ENCODE assay signal across 8 mouse cellular contexts in the genomic region with DNA sequence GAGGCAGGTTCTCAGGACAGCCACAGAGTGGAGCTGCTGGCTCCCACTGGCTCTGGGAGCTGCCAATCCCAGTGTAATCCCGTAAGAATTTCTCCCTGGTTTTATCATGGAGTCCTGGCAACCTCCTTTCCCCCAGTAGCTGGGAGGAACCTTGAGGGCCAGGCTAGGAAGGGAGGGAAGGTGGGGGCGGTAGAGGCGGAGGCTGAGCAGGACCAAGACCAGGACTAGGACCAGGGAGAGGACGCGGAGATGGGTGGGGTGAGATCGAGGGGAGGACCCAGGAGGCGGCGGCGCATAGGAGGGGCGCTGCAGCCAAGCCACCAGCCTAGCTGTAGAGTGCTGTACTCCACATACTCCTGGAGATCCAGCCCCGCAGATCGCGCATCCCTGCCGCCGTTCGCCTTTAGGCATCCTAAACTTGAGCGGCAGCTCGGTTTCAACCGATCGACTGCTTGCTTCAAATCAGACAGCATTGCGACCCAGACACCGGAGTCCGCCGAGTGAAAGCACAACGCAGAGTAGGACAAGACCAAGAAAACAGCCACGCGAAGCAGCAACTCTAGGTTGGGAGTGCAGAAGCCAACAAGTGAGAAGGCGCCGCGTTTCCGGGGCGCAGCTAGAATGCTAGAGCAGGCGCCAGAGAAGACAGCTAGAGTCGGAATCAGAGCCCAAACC.
DNase-seq lines count a peak whose midpoint lies in the region; ATAC-seq and TF ChIP-seq lines count a peak whose summit lies in the region.
"Not testable (repeated sequence)": the region's sequence is repeated elsewhere in the genome, so short reads cannot be mapped to it uniquely, and the experiment has no call there.

No protein-coding gene starts in this region.

- H3K4me1 ChIP-seq in liver, adult 2 months (ENCODE audit: control insufficient read depth, insufficient read depth, low read length); midbrain, embryonic 16.5 days (ENCODE audit: control insufficient read depth, insufficient read depth, low read length); stomach, embryonic 16.5 days (ENCODE audit: control insufficient read depth, insufficient read depth, low read length): not testable (repeated sequence)

- intact Hi-C loops in heart, postnatal 25 days (cut with DNase I) = not testable (repeated sequence)

- H3K27ac ChIP-seq in liver, adult 2 months (replicated peaks; ENCODE audit: insufficient read depth, low read depth, low read length) = not testable (repeated sequence)
- H3K27ac ChIP-seq in midbrain, embryonic 16.5 days (ENCODE audit: low read length) = peak overlapping the region; percentile 60
- peak overlapping the region; percentile 88 for H3K27ac ChIP-seq in stomach, embryonic 16.5 days (ENCODE audit: low read length)

- H3K4me2 ChIP-seq in midbrain, embryonic 16.5 days (ENCODE audit: low read length) = peak overlapping the region; percentile 71
- H3K4me2 ChIP-seq in stomach, embryonic 16.5 days (ENCODE audit: low read depth, low read length) = peak overlapping the region; percentile 61

- 2% methylated on average over 34 of the region's 34 CpGs for WGBS in liver, adult 2 months
- WGBS in midbrain, embryonic 16.5 days = under 1% methylated on average over 33 of the region's 34 CpGs
- under 1% methylated on average over 33 of the region's 34 CpGs for WGBS in stomach, embryonic 16.5 days

- H3K9ac ChIP-seq in liver, adult 2 months (ENCODE audit: low read depth, low read length) = peak overlapping the region; percentile 61
- peak overlapping the region; percentile 73 for H3K9ac ChIP-seq in midbrain, embryonic 16.5 days (ENCODE audit: low read depth, low read length)
- H3K9ac ChIP-seq in stomach, embryonic 16.5 days (ENCODE audit: low read length) = peak overlapping the region; percentile 77

- peak; percentile 95 for DNase-seq in NIH3T3 (ENCODE audit: low read depth)
- DNase-seq in cerebellum, postnatal 25 days = peak; percentile 83
- peak; percentile 64 to 76 for DNase-seq in frontal cortex, adult 2 months (ENCODE audit: extremely low spot score in 1 of 2, low spot score in 1 of 2)
- peak; percentile 81 for DNase-seq in heart, postnatal 25 days (ENCODE audit: low spot score)
- DNase-seq in kidney, postnatal 4 days = peak; percentile 81 to 89
- DNase-seq in liver, adult 2 months (ENCODE audit: extremely low read depth, low read depth, low spot score) = peak; percentile 39

- H3K9me3 ChIP-seq in midbrain, embryonic 16.5 days (replicated peaks; ENCODE audit: control insufficient read depth, low read length, poor library complexity, severe bottlenecking); stomach, embryonic 16.5 days (replicated peaks; ENCODE audit: control insufficient read depth, low read length): not testable (repeated sequence)

- peak; percentile 98 for ATAC-seq in midbrain, embryonic 16.5 days
- ATAC-seq in stomach, embryonic 16.5 days (ENCODE audit: insufficient read depth, low FRiP score) = peak; percentile 96

- TF ChIP-seq CTCF in liver, adult 2 months (IDR thresholded peaks at IDR 0.05; ENCODE audit: low read depth, low read length) = not testable (repeated sequence)

- H3K27me3 ChIP-seq in liver, adult 2 months (ENCODE audit: control insufficient read depth, insufficient read depth, low read length); midbrain, embryonic 16.5 days (ENCODE audit: control insufficient read depth, insufficient read depth, low read depth, low read length); stomach, embryonic 16.5 days (ENCODE audit: control insufficient read depth, insufficient read depth, low read length): not testable (repeated sequence)

- TF ChIP-seq POLR2A in liver, adult 2 months (IDR thresholded peaks at IDR 0.05; ENCODE audit: extremely low read depth, insufficient read depth, low read length) = 0 out of 2 replicates have a peak, but pooled peaks have one; percentile 22

- H3K79me2 ChIP-seq in liver, adult 2 months (ENCODE audit: control insufficient read depth, insufficient read depth, low read length) = not testable (repeated sequence)

- H3K4me3 ChIP-seq in liver, adult 2 months (ENCODE audit: insufficient read depth, low read depth, low read length) = peak overlapping the region; percentile 70
- H3K4me3 ChIP-seq in midbrain, embryonic 16.5 days (ENCODE audit: low read depth, low read length) = peak overlapping the region; percentile 47
- H3K4me3 ChIP-seq in stomach, embryonic 16.5 days (replicated peaks; ENCODE audit: low read length) = peak overlapping the region; percentile 62

- H3K36me3 ChIP-seq in liver, adult 2 months (ENCODE audit: control insufficient read depth, insufficient read depth, low read length); midbrain, embryonic 16.5 days (ENCODE audit: control insufficient read depth, insufficient read depth, low read length); stomach, embryonic 16.5 days (ENCODE audit: control insufficient read depth, insufficient read depth, low read length): not testable (repeated sequence)

Comparison
In these comparisons a context has a peak if more than half of its experiments do, and no peak if none do; other contexts are left out.
1. DNase-seq: peak in every context shown above with its lines; median percentile 95 in NIH3T3; 85 in kidney, postnatal 4 days; 83 in cerebellum, postnatal 25 days; 81 in heart, postnatal 25 days; 70 in frontal cortex, adult 2 months; 39 in liver, adult 2 months.